ENCODE assay signal across 8 mouse cellular contexts in genomic region chr3:69317251-69318125, GRCm38 (mm10). TPM values are rescaled to one million over a fixed set of nuclear protein-coding genes. Genes with fewer than 3 reads are reported as not detected.
A peak's percentile ranks its signal among the peaks of the same experiment; 100 is the strongest.
DNase-seq lines count a peak whose midpoint lies in the region; ATAC-seq and TF ChIP-seq lines count a peak whose summit lies in the region.

No protein-coding gene starts in this region.

- H3K27ac ChIP-seq in embryonic facial prominence, embryonic 14.5 days (replicated peaks; ENCODE audit: low read depth, low read length), result peak overlapping the region; percentile 79
- H3K27ac ChIP-seq in limb, embryonic 12.5 days, result peak overlapping the region; percentile 83
- H3K27ac ChIP-seq in midbrain, postnatal 0 days (ENCODE audit: low read depth, low read length), result peak overlapping the region; percentile 92

- H3K9me3 ChIP-seq in embryonic facial prominence, embryonic 14.5 days (ENCODE audit: control insufficient read depth, low read length), result no peaks in the 10 kb centered on the region
- no peaks in the 10 kb centered on the region for H3K9me3 ChIP-seq in limb, embryonic 12.5 days
- H3K9me3 ChIP-seq in midbrain, postnatal 0 days (ENCODE audit: low read length), result no peaks in the 10 kb centered on the region

- H3K27me3 ChIP-seq in embryonic facial prominence, embryonic 14.5 days (replicated peaks; ENCODE audit: control insufficient read depth, insufficient read depth, low read length), result peaks cover 12% of the 10 kb centered on the region
- no peaks in the 10 kb centered on the region for H3K27me3 ChIP-seq in limb, embryonic 12.5 days
- H3K27me3 ChIP-seq in midbrain, postnatal 0 days (ENCODE audit: insufficient read depth, low read length), result no peaks in the 10 kb centered on the region

- under 1% methylated on average over 61 of the region's 73 CpGs for WGBS in embryonic facial prominence, embryonic 14.5 days
- WGBS in limb, embryonic 12.5 days, result under 1% methylated on average over 71 of the region's 73 CpGs
- WGBS in midbrain, postnatal 0 days, result under 1% methylated on average over 67 of the region's 73 CpGs

- no peaks in the 10 kb centered on the region for H3K36me3 ChIP-seq in embryonic facial prominence, embryonic 14.5 days (ENCODE audit: control insufficient read depth, insufficient read depth, low read length)
- H3K36me3 ChIP-seq in limb, embryonic 12.5 days, result no peaks in the 10 kb centered on the region
- no peaks in the 10 kb centered on the region for H3K36me3 ChIP-seq in midbrain, postnatal 0 days (ENCODE audit: insufficient read depth, low read length)

- H3K4me3 ChIP-seq in embryonic facial prominence, embryonic 14.5 days (ENCODE audit: low read depth, low read length), result peak overlapping the region; percentile 79
- peak overlapping the region; percentile 72 for H3K4me3 ChIP-seq in limb, embryonic 12.5 days (replicated peaks)
- H3K4me3 ChIP-seq in midbrain, postnatal 0 days (ENCODE audit: low read depth, low read length), result peak overlapping the region; percentile 83

- peak overlapping the region; percentile 75 for H3K9ac ChIP-seq in embryonic facial prominence, embryonic 14.5 days (ENCODE audit: low read depth, low read length)
- peak overlapping the region; percentile 85 for H3K9ac ChIP-seq in limb, embryonic 12.5 days (replicated peaks)
- H3K9ac ChIP-seq in midbrain, postnatal 0 days (replicated peaks; ENCODE audit: low read length, poor library complexity, severe bottlenecking), result peak overlapping the region; percentile 79

- peak; percentile 9 for DNase-seq in gastrocnemius, adult 18-20 months (ENCODE audit: low spot score)
- DNase-seq in gastrocnemius, postnatal 25 days, result no peak
- DNase-seq in ZHBTc4 (ENCODE audit: low read depth, low spot score), result peak; percentile 75
- peak; percentile 38 for DNase-seq in embryonic facial prominence, embryonic 14.5 days (ENCODE audit: low spot score)
- peak; percentile 22 to 29 for DNase-seq in heart, postnatal 10 days
- DNase-seq in midbrain, postnatal 0 days (ENCODE audit: low spot score), result peak; percentile 33
- peak; percentile 4 for DNase-seq in thymus, postnatal 0 days (ENCODE audit: low spot score)

- intact Hi-C loops in heart, postnatal 10 days (cut with DNase I), result loop anchor here (2.0 to 10.0 kb wide), 3 partner anchors 60 to 193 kb away; partner anchors contain the start of gene Kpna4

- ATAC-seq in embryonic facial prominence, embryonic 14.5 days (ENCODE audit: low read depth), result peak; percentile 27
- peak; percentile 29 for ATAC-seq in limb, embryonic 12.5 days (ENCODE audit: insufficient number of reproducible peaks, insufficient read depth, low FRiP score, low TSS enrichment, low read depth)
- peak; percentile 50 for ATAC-seq in midbrain, postnatal 0 days (ENCODE audit: low FRiP score)

- no peak for TF ChIP-seq CTCF in midbrain, postnatal 0 days (IDR thresholded peaks at IDR 0.05)

- H3K4me1 ChIP-seq in embryonic facial prominence, embryonic 14.5 days (ENCODE audit: control insufficient read depth, insufficient read depth, low read length), result peaks cover 15% of the 10 kb centered on the region
- H3K4me1 ChIP-seq in limb, embryonic 12.5 days (replicated peaks), result peaks cover 19% of the 10 kb centered on the region
- peaks cover 10% of the 10 kb centered on the region; the same call in 1 of the 2 replicates for H3K4me1 ChIP-seq in midbrain, postnatal 0 days (ENCODE audit: insufficient read depth, low read length)

- peak overlapping the region; percentile 87 for H3K4me2 ChIP-seq in embryonic facial prominence, embryonic 14.5 days (ENCODE audit: low read depth, low read length)
- H3K4me2 ChIP-seq in limb, embryonic 12.5 days, result peak overlapping the region; percentile 76
- H3K4me2 ChIP-seq in midbrain, postnatal 0 days (ENCODE audit: low read depth, low read length, poor library complexity, severe bottlenecking), result peak overlapping the region; percentile 87

RNA-seq across cellular contexts. Expression of gene Ppm1l, which starts 0.8 kb away (rescaled TPM):
- 100 to 1,000 TPM in 1 of 2 experiments, 10 to 100 TPM in 1; 96.4 to 102 TPM for total RNA-seq in gastrocnemius, adult 18-20 months (2021)
- total RNA-seq in gastrocnemius, postnatal 25 days (2021), result 10 to 100 TPM; 45.9 to 60.4 TPM
- polyA plus RNA-seq in embryonic facial prominence, embryonic 14.5 days (2014; fragmentation: Nextera tagmentation; extraction: Ambion mirVana), result 9.1 and 10.9 TPM in 2 replicates
- 10 to 100 TPM; 23.6 to 24.2 TPM for total RNA-seq in heart, postnatal 10 days (2021)
- polyA plus RNA-seq in limb, embryonic 12.5 days (2016; fragmentation: Nextera tagmentation; extraction: Ambion mirVana), result 16.1 and 16.6 TPM in 2 replicates
- total RNA-seq in midbrain, postnatal 0 days (2014; rRNA removed), result 31.3 and 31.8 TPM in 2 replicates
- polyA plus RNA-seq in midbrain, postnatal 0 days (2015; fragmentation: Nextera tagmentation; extraction: Ambion mirVana), result 17.8 and 20.1 TPM in 2 replicates
- polyA plus RNA-seq in thymus, postnatal 0 days (2015; fragmentation: Nextera tagmentation; extraction: Ambion mirVana), result 5.1 and 5.9 TPM in 2 replicates
